Mouse (Mus musculus) small intestine, adult 2 months (tissue): ENCODE measurements at regions not wholly inside any gene's neighbourhood (a gene's known extent, or its start where the extent isn't known, plus 50 kb on each side); places are given as distances from the start of the nearest gene placed in this dataset.

ENCODE experiments used
- CTCF ChIP-seq: fragments of 200-500 bp; IDR thresholded peaks from 2 replicates; pipeline ENCODE4 v1.5.1; 2012; ENCODE audit warnings: low read depth, mild to moderate bottlenecking, control low read depth, inconsistent platforms, low read length, moderate library complexity, mixed read lengths; ENCODE audit not compliant: insufficient replicate concordance, insufficient read length; ENCODE audit errors: extremely low read depth
- POLR2A ChIP-seq: fragments of 200-500 bp; IDR thresholded peaks from 2 replicates; pipeline ENCODE4 v1.6.1; 2012; ENCODE audit warnings: low read depth, mild to moderate bottlenecking, control low read depth, inconsistent platforms, low read length, moderate library complexity

DNA sequence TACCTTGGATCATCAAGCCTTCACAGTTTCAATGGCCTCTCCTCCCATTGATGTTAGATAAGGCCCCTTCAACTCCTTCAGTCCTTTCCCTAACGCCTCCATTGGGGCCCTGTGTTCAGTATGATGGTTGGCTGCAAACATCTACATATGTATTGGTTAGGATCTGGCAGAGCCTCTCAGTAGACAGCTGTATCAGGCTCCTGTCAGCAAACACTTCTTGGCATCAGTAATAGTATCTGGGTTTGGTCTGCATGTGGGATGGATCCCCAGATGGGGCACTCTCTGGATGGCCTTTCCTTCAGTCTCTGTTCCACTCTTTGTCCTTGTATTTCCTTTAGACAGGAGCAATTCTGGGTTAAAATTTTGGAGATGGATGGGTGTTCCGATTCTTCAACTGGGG is 84.0 kb upstream of the N4bp1 start:
- TF ChIP-seq CTCF (no peak), POLR2A (no peak)
